Mouse (Mus musculus) G1E (cell line): ENCODE data around the gene Ube2n. TPM values are rescaled to one million over a fixed set of nuclear protein-coding genes. Genes with fewer than 3 reads are reported as not detected.

Experiments
- ATAC-seq: 2 replicates; pipeline ENCODE4 v1.8.0; 2016; ENCODE audit warnings: mild to moderate bottlenecking; ENCODE audit not compliant: insufficient number of reproducible peaks, poor library complexity, low FRiP score, severe bottlenecking; ENCODE audit errors: extremely low read depth
- DNase-seq: peaks from one replicate; pipeline ENCODE4 v3.0.0; 2012; ENCODE audit warnings: low spot score
- H3K27me3 ChIP-seq: 2 replicates; pipeline ENCODE4 v1.6.1; 2012; ENCODE audit warnings: mild to moderate bottlenecking, low read length, inconsistent platforms; ENCODE audit not compliant: insufficient read depth
- H3K36me3 ChIP-seq: replicated peaks from 2 replicates; pipeline ENCODE3; 2012; ENCODE audit warnings: mild to moderate bottlenecking, inconsistent platforms
- H3K4me1 ChIP-seq: 2 replicates; pipeline ENCODE4 v1.6.1; 2012; ENCODE audit warnings: low read depth, low read length, inconsistent platforms, mixed read lengths; ENCODE audit not compliant: insufficient read depth
- H3K4me3 ChIP-seq: 2 replicates; pipeline ENCODE4 v1.5.1; 2012; ENCODE audit warnings: low read depth, mild to moderate bottlenecking, inconsistent platforms, low read length, moderate library complexity, mixed read lengths
- H3K9me3 ChIP-seq: replicated peaks from 2 replicates; pipeline ENCODE4 v1.6.1; 2012; ENCODE audit warnings: inconsistent platforms
- CTCF ChIP-seq: IDR thresholded peaks from 2 replicates; pipeline ENCODE4 v1.5.1; 2012; ENCODE audit warnings: low read depth, low read length, inconsistent platforms, mixed read lengths
- GATA1 ChIP-seq: IDR thresholded peaks from 2 replicates; pipeline ENCODE4 v1.6.1; 2012; ENCODE audit warnings: borderline replicate concordance, low read length, inconsistent platforms, mixed read lengths
- GATA2 ChIP-seq: IDR thresholded peaks from 2 replicates; pipeline ENCODE4 v1.6.1; 2012; ENCODE audit warnings: low read depth, low read length, inconsistent platforms, borderline replicate concordance
- POLR2AphosphoS5 ChIP-seq: IDR thresholded peaks from 2 replicates; pipeline ENCODE4 v1.6.1; 2012; ENCODE audit warnings: low read depth, low read length, inconsistent platforms; ENCODE audit not compliant: insufficient replicate concordance
- TAL1 ChIP-seq: conservative IDR thresholded peaks from 2 replicates; pipeline ENCODE4 v1.6.1; 2012; ENCODE audit warnings: low read depth, low read length, inconsistent platforms, mixed read lengths
- polyA plus RNA-seq: library from polyadenylated mRNA; stranded (reverse); fragments of >175 nt; gene quantifications from 2 replicates; pipeline ENCODE4 v1.2.3, GENCODE M21; 2012
- total RNA-seq, 2 experiments: library from RNA; stranded (forward) in 1 of 2; stranded (reverse) in 1 of 2; fragments of 200-1000 nt in 1 of 2; fragments of >200 nt in 1 of 2; fragmentation: Nextera tagmentation in 1 of 2; gene quantifications; 2 replicates each; pipeline ENCODE4 v1.2.3; 2014 to 2017

Gene Ube2n
- total and polyA plus RNA-seq, 3 experiments, result 56.1 to 377 (median 148) TPM

- no peak for ATAC-seq
- H3K4me1 ChIP-seq, result peaks cover 9% of the 10 kb centered on the region; the same call in 1 of the 2 replicates
Measured at GRCm38 (mm10) chr10:95542916-95543315, 28.0 kb downstream of the Ube2n start.

GRCm38 (mm10) chr10:95543377-95543776 lies 28.4 kb downstream of the Ube2n start:
- Histone ChIP-seq H3K36me3 (peaks cover 52% of the 10 kb centered on the region), H3K4me1 (peaks cover 8% of the 10 kb centered on the region; the same call in 1 of the 2 replicates), H3K4me3 (no peak overlapping the region), H3K9me3 (no peaks in the 10 kb centered on the region), H3K27me3 (no peaks in the 10 kb centered on the region)
- no peak for TF ChIP-seq TAL1
- TF ChIP-seq POLR2AphosphoS5, result no peak
- ATAC-seq (no peak), DNase-seq (no peak)

More at GRCm38 (mm10) chr10:95542916-95543315, 28.0 kb downstream of the Ube2n start:
- H3K36me3 ChIP-seq, result peaks cover 47% of the 10 kb centered on the region
- H3K9me3 ChIP-seq, result no peaks in the 10 kb centered on the region
- no peak overlapping the region for H3K4me3 ChIP-seq
- no peak for DNase-seq
- TF ChIP-seq GATA2 (no peak), CTCF (no peak), POLR2AphosphoS5 (no peak), GATA1 (no peak), TAL1 (no peak)
- no peaks in the 10 kb centered on the region for H3K27me3 ChIP-seq

GRCm38 (mm10) chr10:95544004-95544403 lies 29.1 kb downstream of the Ube2n start:
- Histone ChIP-seq H3K9me3 (no peaks in the 10 kb centered on the region), H3K4me3 (no peak overlapping the region), H3K36me3 (peaks cover 56% of the 10 kb centered on the region), H3K4me1 (peaks cover 6% of the 10 kb centered on the region; the same call in 1 of the 2 replicates), H3K27me3 (no peaks in the 10 kb centered on the region)
- TF ChIP-seq GATA2 (no peak), POLR2AphosphoS5 (no peak), GATA1 (no peak), CTCF (no peak), TAL1 (no peak)
- DNase-seq (no peak), ATAC-seq (no peak)

GRCm38 (mm10) chr10:95544651-95545050 lies 29.7 kb downstream of the Ube2n start:
- Histone ChIP-seq H3K4me1 (peaks cover 6% of the 10 kb centered on the region; the same call in 1 of the 2 replicates), H3K27me3 (no peaks in the 10 kb centered on the region), H3K9me3 (no peaks in the 10 kb centered on the region), H3K36me3 (peaks cover 62% of the 10 kb centered on the region), H3K4me3 (no peak overlapping the region)
- ATAC-seq, result no peak
- DNase-seq, result no peak
- no peak for TF ChIP-seq GATA1
- TF ChIP-seq CTCF, result no peak
- no peak for TF ChIP-seq POLR2AphosphoS5
- TF ChIP-seq TAL1, result no peak
- TF ChIP-seq GATA2, result no peak

- DNase-seq (no peak), ATAC-seq (no peak)
- H3K4me1 ChIP-seq, result peaks cover 6% of the 10 kb centered on the region; the same call in 1 of the 2 replicates
- TF ChIP-seq GATA2, result no peak
- no peak for TF ChIP-seq GATA1
- no peak for TF ChIP-seq CTCF
- TF ChIP-seq POLR2AphosphoS5, result no peak
- no peak for TF ChIP-seq TAL1
- H3K36me3 ChIP-seq, result peaks cover 64% of the 10 kb centered on the region
- no peaks in the 10 kb centered on the region for H3K9me3 ChIP-seq
- H3K27me3 ChIP-seq, result no peaks in the 10 kb centered on the region
- no peak overlapping the region for H3K4me3 ChIP-seq
Measured at GRCm38 (mm10) chr10:95545051-95545450, 30.1 kb downstream of the Ube2n start.

- no peak for TF ChIP-seq GATA1
- no peak for TF ChIP-seq POLR2AphosphoS5
- no peak for TF ChIP-seq TAL1
- TF ChIP-seq GATA2, result no peak
- TF ChIP-seq CTCF, result no peak
- no peaks in the 10 kb centered on the region for H3K9me3 ChIP-seq
- no peak for ATAC-seq
- H3K4me1 ChIP-seq, result peaks cover 6% of the 10 kb centered on the region; the same call in 1 of the 2 replicates
- DNase-seq, result no peak
- H3K27me3 ChIP-seq, result no peaks in the 10 kb centered on the region
- H3K36me3 ChIP-seq, result peaks cover 74% of the 10 kb centered on the region
- no peak overlapping the region for H3K4me3 ChIP-seq
Measured at GRCm38 (mm10) chr10:95546178-95546577, 31.2 kb downstream of the Ube2n start.
